Mouse (Mus musculus) adrenal gland, postnatal 10 days (tissue): ENCODE results near the gene Col25a1. TPM values are rescaled to one million over a fixed set of nuclear protein-coding genes. Genes with fewer than 3 reads are reported as not detected.

Experiments used
- DNase-seq: peaks from one replicate; pipeline ENCODE4 v3.0.0; 2021; ENCODE audit warnings: mixed read lengths
- total RNA-seq, 2 experiments: library from RNA; stranded (reverse); gene quantifications; 2 replicates each; pipeline ENCODE4 v1.2.3; 2021

Gene Col25a1
- total RNA-seq, 2 experiments from 2014 or later = 4.6 to 5.6 TPM

DNA sequence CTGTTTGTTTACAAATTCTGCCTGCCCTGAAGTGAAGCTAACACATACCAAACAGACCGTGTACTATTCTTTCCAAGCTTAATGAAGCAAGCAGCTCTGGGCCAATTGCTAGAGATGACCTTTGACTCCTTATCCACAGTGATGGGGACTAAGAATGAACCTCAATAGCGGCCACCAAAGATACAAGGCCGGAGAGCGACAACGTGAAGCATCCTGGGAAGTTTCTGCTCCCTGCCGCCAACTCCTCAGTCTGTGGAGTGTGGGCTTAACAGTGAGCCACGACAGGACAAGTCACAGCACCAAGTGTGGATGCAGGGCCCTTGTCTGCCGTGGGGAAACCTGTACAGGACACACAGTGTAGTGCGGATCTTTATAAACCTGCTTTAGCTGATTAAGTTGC, 247.3 kb downstream of the Col25a1 start:
- DNase-seq = no peak

GRCm38 (mm10) chr3:130380299-130380845, 249.1 kb downstream of the Col25a1 start:
- DNase-seq = no peak

DNA sequence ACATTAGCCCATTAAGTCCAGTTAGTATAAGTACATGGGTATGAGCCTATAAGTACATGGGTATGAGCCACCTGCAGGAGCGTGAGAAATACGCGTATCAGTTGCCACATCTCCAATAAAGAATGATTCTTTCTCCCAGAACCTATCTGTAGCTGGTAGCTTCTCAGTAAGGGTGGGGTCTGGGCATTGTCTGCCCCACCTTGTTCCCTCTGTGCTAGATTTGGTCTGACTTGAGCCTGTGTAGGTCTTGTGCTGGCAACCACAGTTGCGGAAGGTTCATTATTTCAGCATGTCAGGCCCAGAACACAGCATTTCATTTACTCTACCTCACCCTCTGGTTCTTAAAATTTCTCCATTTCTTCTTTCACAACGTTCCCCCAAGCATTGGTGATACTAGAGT, 250.4 kb downstream of the Col25a1 start:
- DNase-seq = no peak

- DNase-seq = no peak
Measured at GRCm38 (mm10) chr3:130385856-130386255, 254.6 kb downstream of the Col25a1 start.

- DNase-seq = no peak
Measured at GRCm38 (mm10) chr3:130387156-130387555, 255.9 kb downstream of the Col25a1 start.

DNA sequence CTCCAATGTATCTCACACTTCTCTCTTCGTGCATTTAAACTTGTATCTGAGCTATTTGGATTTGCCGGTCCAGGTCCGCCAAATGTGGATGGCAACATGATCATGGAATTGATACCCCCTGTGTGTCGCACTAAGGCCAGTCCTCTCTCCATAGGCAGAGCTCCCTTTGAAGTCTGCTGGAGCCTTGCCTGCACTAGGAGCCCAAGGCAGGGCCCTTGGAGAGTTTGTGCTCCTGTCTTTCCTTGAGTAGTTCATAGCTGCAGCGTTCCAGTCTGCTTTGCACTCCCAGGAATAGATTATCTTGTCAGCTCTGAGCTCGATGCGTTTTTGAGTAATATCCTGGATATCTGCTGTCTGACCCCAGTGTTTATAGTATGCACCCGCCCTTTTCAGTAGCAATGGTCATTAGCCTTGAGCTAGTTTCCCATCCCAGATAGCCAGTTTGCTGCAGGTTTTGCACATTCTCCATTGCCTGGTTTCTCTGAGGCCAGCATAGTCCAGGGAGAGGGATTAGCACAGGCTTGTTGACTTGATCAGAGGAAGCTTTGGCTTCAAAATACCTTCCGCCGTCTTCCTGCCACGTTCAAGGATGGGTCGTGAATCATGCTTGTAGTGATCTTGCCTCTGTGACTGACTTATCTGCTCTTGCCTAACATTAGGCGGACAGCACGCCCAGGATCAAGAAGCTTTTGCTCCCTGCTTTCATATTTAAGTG, 258.1 kb downstream of the Col25a1 start:
- peak; percentile 53 for DNase-seq

DNA sequence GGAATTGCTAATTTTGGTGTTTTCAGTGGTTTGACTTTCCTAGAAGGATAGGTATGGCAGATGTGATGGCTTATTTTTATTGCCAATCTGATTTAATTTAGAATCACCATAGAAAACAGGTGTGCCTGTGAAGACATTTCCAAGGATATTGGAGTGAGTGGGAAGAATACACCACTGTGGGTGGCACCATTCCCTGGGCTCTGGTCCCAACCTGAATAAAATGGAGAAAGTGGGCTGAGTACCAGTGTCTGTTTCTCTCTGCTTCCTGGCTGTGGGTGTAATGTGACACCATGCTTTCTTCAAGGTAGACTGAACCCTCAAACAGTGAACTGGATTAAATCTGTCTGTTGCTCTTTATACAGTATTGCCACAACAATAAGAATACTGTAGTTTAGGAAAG, 265.3 kb downstream of the Col25a1 start:
- DNase-seq = no peak

DNA sequence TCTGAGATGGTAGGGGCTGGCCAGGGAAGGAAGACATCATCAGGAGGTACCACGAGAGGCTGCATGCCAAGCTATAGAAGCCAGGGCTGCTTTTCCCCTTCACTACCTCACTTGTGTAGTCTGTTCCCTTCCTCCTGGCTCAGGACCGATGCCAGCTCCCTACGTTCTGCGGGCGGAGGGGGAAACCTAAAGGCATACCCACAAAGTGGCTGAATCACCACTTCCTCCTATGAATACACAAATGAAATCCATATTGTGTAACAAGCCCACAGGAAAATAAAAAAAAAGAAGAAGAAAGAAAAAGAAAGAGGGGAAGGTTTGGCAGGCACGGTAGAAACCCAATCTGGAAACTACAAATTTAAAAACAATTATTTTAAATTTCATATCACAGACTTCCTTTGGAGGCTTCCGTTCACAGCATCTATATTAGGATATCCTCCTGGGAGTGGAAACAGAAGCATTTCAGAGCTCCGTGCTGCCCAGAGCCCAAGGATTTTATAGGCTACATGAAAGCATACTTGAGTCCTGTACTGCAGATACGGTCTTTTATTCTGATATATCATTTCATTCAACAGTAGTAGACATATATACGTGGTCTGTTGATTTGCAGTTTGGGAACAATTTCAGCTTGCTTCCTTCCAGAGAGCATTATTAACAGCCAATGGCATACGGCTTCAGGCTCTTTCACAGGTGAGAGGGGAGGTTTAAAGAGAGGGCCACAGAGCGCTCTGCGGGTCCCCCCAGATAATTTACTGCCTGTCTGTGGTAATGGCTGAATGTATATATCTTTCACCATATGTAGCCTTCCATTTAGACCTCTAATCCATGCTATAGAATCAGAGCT, 269.6 kb downstream of the Col25a1 start:
- no peak for DNase-seq

- no peak for DNase-seq
Measured at GRCm38 (mm10) chr3:130401560-130401852, 270.2 kb downstream of the Col25a1 start.

- no peak for DNase-seq
Measured at GRCm38 (mm10) chr3:130404525-130405409, 273.5 kb downstream of the Col25a1 start.

DNA sequence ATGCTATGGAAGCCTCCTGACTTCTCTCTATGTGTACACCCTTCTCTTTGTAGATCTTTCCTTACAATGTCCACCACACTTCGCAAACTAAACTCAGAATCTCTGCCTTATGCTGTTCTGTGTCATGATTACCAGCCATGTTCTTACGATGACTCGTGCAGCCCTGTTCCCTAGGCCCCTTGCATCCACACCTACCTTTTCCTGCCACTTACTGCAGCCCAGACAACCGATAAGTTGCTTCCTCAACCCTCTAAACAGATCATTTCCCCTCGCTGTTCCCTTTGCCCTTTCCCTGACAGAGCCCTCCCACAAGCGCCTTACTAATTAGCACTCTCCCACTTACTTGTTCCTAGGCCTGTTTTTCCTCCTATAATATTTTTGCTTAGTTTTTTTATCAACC, 275.9 kb downstream of the Col25a1 start:
- DNase-seq = no peak

DNA sequence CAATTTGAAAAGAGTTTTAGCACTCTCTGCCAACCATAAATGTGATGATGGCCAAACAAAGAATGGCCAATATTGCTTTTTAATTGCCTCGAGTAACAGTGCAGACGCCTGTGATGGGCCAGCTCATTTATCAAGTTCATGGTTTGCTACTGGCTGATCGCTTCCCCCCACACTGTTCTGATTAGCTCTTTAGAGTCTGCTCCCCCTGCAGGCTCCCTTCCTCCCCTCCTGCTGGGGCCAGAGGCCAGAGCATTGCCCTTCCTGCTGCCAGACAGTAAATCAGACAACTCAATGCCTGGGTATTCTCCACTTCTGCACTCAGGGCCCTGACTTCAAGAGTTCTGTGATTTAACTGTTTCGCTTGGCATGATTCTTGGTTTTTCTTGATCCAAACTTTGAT, 281.9 kb downstream of the Col25a1 start:
- peak; percentile 28 for DNase-seq

DNA sequence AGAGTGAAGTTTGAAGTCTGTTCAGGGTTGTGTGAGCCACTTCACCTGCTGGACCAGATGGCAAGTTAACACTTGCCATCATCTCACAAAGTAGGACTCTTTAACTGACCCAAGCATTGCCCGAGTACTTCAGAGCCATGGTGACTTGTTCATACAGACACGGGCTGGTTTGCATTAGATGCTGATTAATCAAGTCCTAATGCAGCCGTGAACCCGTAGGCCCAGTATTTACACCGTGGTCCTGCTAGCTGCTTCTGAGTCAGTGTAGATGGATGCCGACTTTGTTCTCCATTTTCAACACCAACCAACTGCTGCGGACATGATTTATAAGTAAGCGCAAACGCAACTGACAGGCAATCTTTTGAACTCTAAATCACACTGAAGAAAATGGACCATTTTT, 287.6 kb downstream of the Col25a1 start:
- DNase-seq = no peak

DNA sequence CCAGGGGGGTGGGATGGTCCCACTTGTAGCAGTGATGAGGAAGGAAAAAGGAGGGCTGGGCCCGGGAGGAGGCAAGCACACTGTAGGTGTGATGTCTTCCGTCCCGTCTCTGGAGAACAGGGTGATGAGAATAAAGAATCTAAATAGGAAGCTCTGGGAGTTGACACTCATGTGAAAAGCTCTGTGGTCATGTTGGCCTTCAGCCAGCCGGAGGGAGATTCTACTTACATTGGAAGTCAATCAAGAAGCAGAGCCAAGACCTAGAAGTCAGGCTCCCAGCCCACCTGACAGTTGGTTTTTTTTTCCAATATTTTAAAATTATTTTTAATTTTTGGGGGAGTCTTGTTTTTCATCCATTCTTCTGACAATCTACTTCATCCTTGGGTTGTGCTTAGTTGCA, 297.5 kb downstream of the Col25a1 start:
- peak; percentile 19 for DNase-seq

DNA sequence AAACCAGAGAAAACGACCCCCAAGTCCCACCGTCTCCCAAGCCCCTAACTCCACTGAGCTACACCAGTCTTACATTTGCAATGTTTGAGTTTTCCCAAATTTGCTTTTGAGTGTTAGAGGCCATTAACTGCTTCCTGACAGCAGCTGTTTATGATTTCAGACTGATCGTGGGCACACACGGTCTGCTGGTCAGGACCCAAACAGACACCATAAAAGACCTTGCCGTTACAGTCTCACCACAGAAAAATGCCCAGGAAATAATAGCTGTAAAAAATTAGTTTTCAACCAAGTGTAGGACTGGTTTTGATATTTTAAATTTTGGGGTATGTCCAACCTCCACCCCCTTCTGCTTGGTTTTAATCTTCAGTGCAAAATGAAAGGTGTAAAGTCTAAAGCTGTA, 298.8 kb downstream of the Col25a1 start:
- DNase-seq = no peak

DNA sequence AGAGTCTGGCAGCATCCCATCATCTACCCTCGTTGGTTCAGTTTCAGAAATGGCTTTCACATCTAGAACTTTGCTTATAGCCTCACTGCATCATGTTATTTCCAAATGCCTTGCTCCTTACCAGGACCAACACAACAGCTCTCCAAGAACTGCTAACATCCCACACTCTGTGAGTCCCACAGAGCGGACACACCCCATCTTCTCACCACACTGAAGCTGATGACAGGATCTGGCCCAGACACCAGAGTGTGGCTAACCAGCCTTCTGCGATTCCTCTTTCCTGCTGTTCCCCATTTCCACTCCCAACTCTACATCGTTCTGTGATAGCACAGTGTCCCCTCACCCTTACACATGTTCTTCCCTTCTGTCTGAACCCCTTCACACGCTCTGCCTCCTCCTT, 301.5 kb downstream of the Col25a1 start:
- DNase-seq = no peak

- no peak for DNase-seq
Measured at GRCm38 (mm10) chr3:130436956-130437355, 305.7 kb downstream of the Col25a1 start.

- no peak for DNase-seq
Measured at GRCm38 (mm10) chr3:130439767-130440166, 308.5 kb downstream of the Col25a1 start.

DNA sequence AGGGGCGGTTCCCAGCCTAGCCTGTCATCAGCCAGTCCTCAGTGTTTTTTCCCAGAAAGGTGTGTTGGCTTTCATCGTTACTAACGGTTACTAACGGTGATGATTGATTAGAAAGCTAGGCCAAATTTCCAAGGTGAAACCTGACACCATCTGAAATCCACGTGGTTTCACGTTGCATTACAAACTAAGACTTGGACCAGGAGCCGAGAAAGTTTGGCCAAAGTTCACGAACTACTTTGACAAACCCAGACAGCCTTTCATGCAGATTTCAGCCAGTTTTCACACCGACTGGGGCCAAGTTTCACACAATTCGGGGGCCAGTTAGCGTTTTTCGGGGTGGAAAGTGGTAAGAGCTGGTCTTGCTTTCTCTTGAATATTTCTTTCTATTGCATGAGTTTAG, 309.4 kb downstream of the Col25a1 start:
- peak; percentile 12 for DNase-seq

GRCm38 (mm10) chr3:130443842-130444627, 312.7 kb downstream of the Col25a1 start:
- DNase-seq = no peak

DNA sequence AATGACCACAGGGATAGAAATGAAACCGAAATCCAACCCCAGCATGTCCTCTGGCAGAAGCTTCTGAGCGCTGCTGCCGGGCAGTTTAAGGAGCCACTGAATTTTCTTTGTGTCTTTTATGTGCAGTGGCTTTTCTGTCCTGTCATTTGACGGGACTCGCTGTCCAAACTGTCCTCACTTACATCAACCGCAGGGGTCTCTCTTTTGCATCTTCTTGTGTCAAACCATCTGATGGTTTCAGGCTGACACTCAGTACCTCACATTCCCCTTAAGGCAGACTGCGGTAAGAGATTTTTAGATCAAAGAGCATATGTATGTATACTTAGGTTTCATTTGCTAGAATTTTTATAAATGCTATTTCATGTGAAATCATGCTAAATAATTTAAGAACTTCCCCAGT, 318.6 kb downstream of the Col25a1 start:
- DNase-seq = no peak

DNA sequence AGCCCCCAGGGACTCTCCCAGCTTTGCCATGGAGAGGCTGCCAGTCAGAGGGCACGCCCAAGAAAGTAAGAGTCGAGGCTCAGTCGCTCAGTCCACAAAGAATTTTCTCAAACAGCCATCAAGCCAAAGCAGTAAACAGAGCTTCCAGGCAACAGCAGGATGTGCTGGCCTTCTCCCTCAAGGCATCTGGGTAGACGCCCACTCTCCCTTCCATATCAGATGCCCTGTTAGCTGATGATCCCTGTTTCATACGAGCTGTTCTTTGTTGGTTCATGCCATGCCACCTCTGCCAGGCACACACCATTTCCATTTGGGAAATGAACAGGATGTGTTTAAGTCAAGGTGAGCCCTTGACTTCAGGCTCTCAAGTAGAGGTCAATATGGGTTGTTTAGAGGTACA, 334.1 kb downstream of the Col25a1 start:
- DNase-seq = no peak
